Mouse (Mus musculus): Measurements from ENCODE around the gene Pde4c. TPM values are rescaled to one million over a fixed set of nuclear protein-coding genes. Genes with fewer than 3 reads are reported as not detected.
A peak's percentile ranks its signal among the peaks of the same experiment; 100 is the strongest.

Gene Pde4c
- polyA plus RNA-seq, 1 experiment from 2014 or later, result 0.42 TPM

- Histone ChIP-seq H3K4me3 (ENCODE audit: low read depth, low read length) (no peak overlapping the region), H3K36me3 (ENCODE audit: control insufficient read depth, insufficient read depth, low read length) (peaks cover 52% of the 10 kb centered on the region), H3K27ac (ENCODE audit: low read depth) (no peak overlapping the region), H3K9ac (ENCODE audit: low read length) (peak overlapping the region; percentile 23), H3K9me3 (ENCODE audit: control insufficient read depth, low read length) (no peaks in the 10 kb centered on the region), H3K27me3 (replicated peaks; ENCODE audit: control insufficient read depth, insufficient read depth, low read length) (no peaks in the 10 kb centered on the region), H3K4me1 (replicated peaks; ENCODE audit: control insufficient read depth, insufficient read depth, low read length) (peaks cover 27% of the 10 kb centered on the region), H3K4me2 (ENCODE audit: low read length) (no peak overlapping the region)
- no peak for ATAC-seq (replicated peaks; ENCODE audit: low FRiP score, low TSS enrichment, low read depth)
- DNase-seq (ENCODE audit: low spot score), result no peak
- WGBS, result 55% methylated on average over 9 of the region's 9 CpGs
Measured at GRCm38 (mm10) chr8:70773833-70774232, 50.3 kb downstream of the Pde4c start.

GRCm38 (mm10) chr8:70774740-70775139 lies 51.2 kb downstream of the Pde4c start:
- ATAC-seq (replicated peaks; ENCODE audit: low FRiP score, low TSS enrichment, low read depth), result no peak
- peaks cover 56% of the 10 kb centered on the region for H3K36me3 ChIP-seq (ENCODE audit: control insufficient read depth, insufficient read depth, low read length)
- WGBS, result 93% methylated on average over 18 of the region's 18 CpGs
- no peak overlapping the region for H3K4me3 ChIP-seq (ENCODE audit: low read depth, low read length)
- DNase-seq (ENCODE audit: low spot score), result no peak
- H3K27me3 ChIP-seq (replicated peaks; ENCODE audit: control insufficient read depth, insufficient read depth, low read length), result no peaks in the 10 kb centered on the region
- no peak overlapping the region for H3K4me2 ChIP-seq (ENCODE audit: low read length)
- H3K27ac ChIP-seq (ENCODE audit: low read depth), result no peak overlapping the region
- peaks cover 27% of the 10 kb centered on the region for H3K4me1 ChIP-seq (replicated peaks; ENCODE audit: control insufficient read depth, insufficient read depth, low read length)
- H3K9ac ChIP-seq (ENCODE audit: low read length), result peak overlapping the region; percentile 97; the same call in 1 of the 2 replicates
- no peaks in the 10 kb centered on the region for H3K9me3 ChIP-seq (ENCODE audit: control insufficient read depth, low read length)

GRCm38 (mm10) chr8:70775227-70775626 lies 51.7 kb downstream of the Pde4c start:
- Histone ChIP-seq H3K4me3 (ENCODE audit: low read depth, low read length) (peak overlapping the region; percentile 62; the same call in 1 of the 2 replicates), H3K9ac (ENCODE audit: low read length) (peak overlapping the region; percentile 97; the same call in 1 of the 2 replicates), H3K27me3 (replicated peaks; ENCODE audit: control insufficient read depth, insufficient read depth, low read length) (no peaks in the 10 kb centered on the region), H3K4me2 (ENCODE audit: low read length) (peak overlapping the region; percentile 96), H3K36me3 (ENCODE audit: control insufficient read depth, insufficient read depth, low read length) (peaks cover 55% of the 10 kb centered on the region), H3K27ac (ENCODE audit: low read depth) (no peak overlapping the region), H3K4me1 (replicated peaks; ENCODE audit: control insufficient read depth, insufficient read depth, low read length) (peaks cover 27% of the 10 kb centered on the region), H3K9me3 (ENCODE audit: control insufficient read depth, low read length) (no peaks in the 10 kb centered on the region)
- no peak for ATAC-seq (replicated peaks; ENCODE audit: low FRiP score, low TSS enrichment, low read depth)
- no peak for DNase-seq (ENCODE audit: low spot score)
- WGBS, result 91% methylated on average over 5 of the region's 5 CpGs

- H3K4me3 ChIP-seq (ENCODE audit: low read depth, low read length), result peak overlapping the region; percentile 62
- ATAC-seq (replicated peaks; ENCODE audit: low FRiP score, low TSS enrichment, low read depth) (peak; percentile 24; the same call in 1 of the 2 replicates), DNase-seq (ENCODE audit: low spot score) (no peak)
- H3K9me3 ChIP-seq (ENCODE audit: control insufficient read depth, low read length), result no peaks in the 10 kb centered on the region
- H3K36me3 ChIP-seq (ENCODE audit: control insufficient read depth, insufficient read depth, low read length), result peaks cover 57% of the 10 kb centered on the region
- H3K27ac ChIP-seq (ENCODE audit: low read depth), result peak overlapping the region; percentile 100
- H3K27me3 ChIP-seq (replicated peaks; ENCODE audit: control insufficient read depth, insufficient read depth, low read length), result no peaks in the 10 kb centered on the region
- H3K4me2 ChIP-seq (ENCODE audit: low read length), result peak overlapping the region; percentile 96
- H3K4me1 ChIP-seq (replicated peaks; ENCODE audit: control insufficient read depth, insufficient read depth, low read length), result peaks cover 27% of the 10 kb centered on the region
- 2% methylated on average over 34 of the region's 34 CpGs for WGBS
- peak overlapping the region; percentile 97 for H3K9ac ChIP-seq (ENCODE audit: low read length)
Measured at GRCm38 (mm10) chr8:70775851-70776495, 52.5 kb downstream of the Pde4c start.

- Histone ChIP-seq H3K9me3 (ENCODE audit: control insufficient read depth, low read length) (no peaks in the 10 kb centered on the region), H3K4me3 (ENCODE audit: low read depth, low read length) (peak within 1 kb of the TSS; percentile 62), H3K4me1 (replicated peaks; ENCODE audit: control insufficient read depth, insufficient read depth, low read length) (peaks cover 27% of the 10 kb centered on the region), H3K36me3 (ENCODE audit: control insufficient read depth, insufficient read depth, low read length) (peaks cover 56% of the 10 kb centered on the region), H3K4me2 (ENCODE audit: low read length) (peak within 1 kb of the TSS; percentile 96), H3K27ac (ENCODE audit: low read depth) (peak within 1 kb of the TSS; percentile 100), H3K27me3 (replicated peaks; ENCODE audit: control insufficient read depth, insufficient read depth, low read length) (no peaks in the 10 kb centered on the region), H3K9ac (ENCODE audit: low read length) (peak within 1 kb of the TSS; percentile 97)
- peak; percentile 98 for DNase-seq (ENCODE audit: low spot score)
- ATAC-seq (replicated peaks; ENCODE audit: low FRiP score, low TSS enrichment, low read depth), result peak; percentile 93
- under 1% methylated on average over 92 of the region's 94 CpGs for WGBS
Measured at GRCm38 (mm10) chr8:70776496-70777444, 53.2 kb downstream of the Pde4c start, which contains the start of gene Pik3r2. Gene Pik3r2, minus strand, starts transcription at chr8:70776713.

- H3K9ac ChIP-seq (ENCODE audit: low read length), result 0 out of 2 replicates have a peak overlapping the region, but pooled peaks have one; percentile 13
- WGBS, result 70% methylated on average over 11 of the region's 11 CpGs
- no peak overlapping the region for H3K4me3 ChIP-seq (ENCODE audit: low read depth, low read length)
- H3K4me1 ChIP-seq (replicated peaks; ENCODE audit: control insufficient read depth, insufficient read depth, low read length), result peaks cover 14% of the 10 kb centered on the region
- no peaks in the 10 kb centered on the region for H3K9me3 ChIP-seq (ENCODE audit: control insufficient read depth, low read length)
- peaks cover 52% of the 10 kb centered on the region for H3K36me3 ChIP-seq (ENCODE audit: control insufficient read depth, insufficient read depth, low read length)
- no peaks in the 10 kb centered on the region for H3K27me3 ChIP-seq (replicated peaks; ENCODE audit: control insufficient read depth, insufficient read depth, low read length)
- no peak overlapping the region for H3K27ac ChIP-seq (ENCODE audit: low read depth)
- DNase-seq (ENCODE audit: low spot score), result no peak
- no peak for ATAC-seq (replicated peaks; ENCODE audit: low FRiP score, low TSS enrichment, low read depth)
- no peak overlapping the region for H3K4me2 ChIP-seq (ENCODE audit: low read length)
Measured at GRCm38 (mm10) chr8:70780093-70780492, 56.6 kb downstream of the Pde4c start.

GRCm38 (mm10) chr8:70786291-70787050 lies 63.0 kb downstream of the Pde4c start:
- no peaks in the 10 kb centered on the region for H3K27me3 ChIP-seq (replicated peaks; ENCODE audit: control insufficient read depth, insufficient read depth, low read length)
- no peak overlapping the region for H3K4me3 ChIP-seq (ENCODE audit: low read depth, low read length)
- H3K9me3 ChIP-seq (ENCODE audit: control insufficient read depth, low read length), result no peaks in the 10 kb centered on the region
- H3K36me3 ChIP-seq (ENCODE audit: control insufficient read depth, insufficient read depth, low read length), result peaks cover 53% of the 10 kb centered on the region
- H3K4me2 ChIP-seq (ENCODE audit: low read length), result no peak overlapping the region
- H3K27ac ChIP-seq (ENCODE audit: low read depth), result no peak overlapping the region
- no peak for ATAC-seq (replicated peaks; ENCODE audit: low FRiP score, low TSS enrichment, low read depth)
- peaks cover 8% of the 10 kb centered on the region for H3K4me1 ChIP-seq (replicated peaks; ENCODE audit: control insufficient read depth, insufficient read depth, low read length)
- 88% methylated on average over 25 of the region's 25 CpGs for WGBS
- no peak for DNase-seq (ENCODE audit: low spot score)
- no peak overlapping the region for H3K9ac ChIP-seq (ENCODE audit: low read length)

- H3K36me3 ChIP-seq (ENCODE audit: control insufficient read depth, insufficient read depth, low read length), result peaks cover 48% of the 10 kb centered on the region
- H3K27me3 ChIP-seq (replicated peaks; ENCODE audit: control insufficient read depth, insufficient read depth, low read length), result no peaks in the 10 kb centered on the region
- 0 out of 2 replicates have a peak overlapping the region, but pooled peaks have one; percentile 22 for H3K4me2 ChIP-seq (ENCODE audit: low read length)
- H3K4me3 ChIP-seq (ENCODE audit: low read depth, low read length), result no peak overlapping the region
- ATAC-seq (replicated peaks; ENCODE audit: low FRiP score, low TSS enrichment, low read depth) (no peak), DNase-seq (ENCODE audit: low spot score) (no peak)
- peaks cover 13% of the 10 kb centered on the region for H3K4me1 ChIP-seq (replicated peaks; ENCODE audit: control insufficient read depth, insufficient read depth, low read length)
- 87% methylated on average over 3 of the region's 3 CpGs for WGBS
- H3K27ac ChIP-seq (ENCODE audit: low read depth), result no peak overlapping the region
- H3K9ac ChIP-seq (ENCODE audit: low read length), result no peak overlapping the region
- H3K9me3 ChIP-seq (ENCODE audit: control insufficient read depth, low read length), result no peaks in the 10 kb centered on the region
Measured at GRCm38 (mm10) chr8:70787051-70787445, 63.5 kb downstream of the Pde4c start.

Data from intestine, embryonic 14.5 days (tissue).